Mouse (Mus musculus) CH12.LX (cell line): ENCODE results near the gene Mslnl. TPM values are rescaled to one million over a fixed set of nuclear protein-coding genes. Genes with fewer than 3 reads are reported as not detected.

Experiments
- DNase-seq: peaks from one replicate; pipeline ENCODE4 v3.0.0-alpha.2; 2013; ENCODE audit errors: extremely low read depth
- H3K27ac ChIP-seq: 2 replicates; pipeline ENCODE4 v1.5.1; 2012; ENCODE audit warnings: low read depth, mild to moderate bottlenecking, control low read depth, moderate library complexity; ENCODE audit not compliant: insufficient read depth
- H3K27me3 ChIP-seq: replicated peaks from 2 replicates; pipeline ENCODE3; 2012; ENCODE audit warnings: inconsistent platforms
- H3K36me3 ChIP-seq, 2 experiments: replicated peaks in 1 of 2; 2 replicates each; pipeline versions ENCODE3 to v1.6.1; 2012; ENCODE audit warnings: inconsistent platforms in 1 of 2, low read length in 1 of 2, mild to moderate bottlenecking in 1 of 2, mixed read lengths in 1 of 2, moderate library complexity in 1 of 2; ENCODE audit not compliant: control insufficient read depth in 1 of 2, insufficient read depth in 1 of 2
- H3K4me1 ChIP-seq, 2 experiments: 2 replicates each; pipeline ENCODE4 v1.6.1; 2012; ENCODE audit warnings: inconsistent platforms in 1 of 2, moderate library complexity in 1 of 2; ENCODE audit not compliant: insufficient read depth in 2 of 2, control insufficient read depth in 1 of 2
- H3K4me2 ChIP-seq: 2 replicates; pipeline ENCODE4 v1.6.1; 2012; ENCODE audit warnings: low read depth, mild to moderate bottlenecking, control low read depth; ENCODE audit not compliant: poor library complexity, insufficient read depth, severe bottlenecking
- H3K4me3 ChIP-seq, 3 experiments: fragments of 150-350 bp in 1 of 3; sonication (generic) in 1 of 3; replicated peaks in 1 of 3; 2 replicates each; pipeline versions ENCODE3 to v1.5.1; 2011 to 2012; ENCODE audit warnings: low read depth in 2 of 3, low read length in 2 of 3, mild to moderate bottlenecking in 2 of 3, moderate library complexity in 2 of 3, control low read depth in 1 of 3, improper control_type of control experiment in 1 of 3, inconsistent platforms in 1 of 3, mixed read lengths in 1 of 3; ENCODE audit not compliant: poor library complexity in 1 of 3
- H3K79me2 ChIP-seq: replicated peaks from 2 replicates; pipeline ENCODE4 v1.6.1; 2012; ENCODE audit warnings: mild to moderate bottlenecking, moderate library complexity; ENCODE audit not compliant: control insufficient read depth, poor library complexity, insufficient read depth, severe bottlenecking; ENCODE audit errors: extremely low read depth
- H3K9ac ChIP-seq: 2 replicates; pipeline ENCODE4 v1.6.1; 2012; ENCODE audit warnings: low read depth, mild to moderate bottlenecking, control low read depth, moderate library complexity; ENCODE audit not compliant: insufficient read depth
- H3K9me3 ChIP-seq: replicated peaks from 2 replicates; pipeline ENCODE3; 2012; ENCODE audit warnings: low read length, inconsistent platforms, mixed read lengths
- ETS1 ChIP-seq: conservative IDR thresholded peaks from 2 replicates; pipeline ENCODE4 v1.6.1; 2012; ENCODE audit warnings: low read depth, mild to moderate bottlenecking, inconsistent platforms, low read length, improper control_type of control experiment, moderate library complexity
- HCFC1 ChIP-seq: IDR thresholded peaks from 2 replicates; pipeline ENCODE4 v1.6.1; 2012; ENCODE audit warnings: low read depth, mild to moderate bottlenecking, inconsistent platforms, low read length, improper control_type of control experiment
- MAFK ChIP-seq: IDR thresholded peaks from 2 replicates; pipeline ENCODE4 v1.6.1; 2011; ENCODE audit warnings: low read length, improper control_type of control experiment; ENCODE audit not compliant: insufficient replicate concordance
- MEF2A ChIP-seq: IDR thresholded peaks from 2 replicates; pipeline ENCODE4 v1.6.1; 2014; ENCODE audit warnings: low read depth, mild to moderate bottlenecking, inconsistent platforms, low read length, improper control_type of control experiment, borderline replicate concordance
- MYC ChIP-seq: IDR thresholded peaks from 2 replicates; pipeline ENCODE4 v1.6.1; 2011; ENCODE audit warnings: low read depth, mild to moderate bottlenecking, improper control_type of control experiment, low read length
- NRF1 ChIP-seq: IDR thresholded peaks from 2 replicates; pipeline ENCODE4 v1.6.1; 2014; ENCODE audit warnings: low read depth, mild to moderate bottlenecking, inconsistent platforms, low read length, improper control_type of control experiment, moderate library complexity
- RCOR1 ChIP-seq: conservative IDR thresholded peaks from 2 replicates; pipeline ENCODE4 v1.6.1; 2012; ENCODE audit warnings: low read depth, mild to moderate bottlenecking, inconsistent platforms, low read length, improper control_type of control experiment
- TBP ChIP-seq: conservative IDR thresholded peaks from 2 replicates; pipeline ENCODE4 v1.6.1; 2011; ENCODE audit warnings: low read depth, low read length, improper control_type of control experiment
- TCF12 ChIP-seq: IDR thresholded peaks from 2 replicates; pipeline ENCODE4 v1.6.1; 2014; ENCODE audit warnings: low read depth, mild to moderate bottlenecking, inconsistent platforms, low read length, improper control_type of control experiment
- ZNF384 ChIP-seq: IDR thresholded peaks from 2 replicates; pipeline ENCODE4 v1.6.1; 2012; ENCODE audit warnings: low read depth, low read length, improper control_type of control experiment, inconsistent platforms
- dilution Hi-C: fragments of 300-500 bp; cut with MboI; formaldehyde crosslinking; loops from 2 replicates; pipeline ENCODE4 v1.14.3; 2020; ENCODE audit warnings: low sequenced_read_pairs; ENCODE audit not compliant: extremely low pct_unique_long_range_greater_than_20kb, extremely low pct_ligation_motif_present
- in situ Hi-C: fragments of 300-500 bp; cut with MboI; formaldehyde crosslinking; loops from 3 replicates; pipeline ENCODE4 v1.14.3; 2019; ENCODE audit warnings: low sequenced_read_pairs, low pct_ligation_motif_present, low pct_unique_long_range_greater_than_20kb, mixed read lengths
- polyA plus RNA-seq: library from polyadenylated mRNA; unstranded; fragments of >175 nt; gene quantifications from 2 replicates; pipeline ENCODE4 v1.2.1, GENCODE M21; 2012; ENCODE audit warnings: low read depth; ENCODE audit not compliant: insufficient read length
- total RNA-seq, 2 experiments: library from RNA; depleted of rRNA; stranded (reverse); fragments of 300-350 nt in 1 of 2; fragments of >200 nt in 1 of 2; gene quantifications; 2 replicates each; pipeline ENCODE4 v1.2.3; 2012 to 2014

The Mslnl gene
- total and polyA plus RNA-seq, 3 experiments = not detected

- TF ChIP-seq TCF12 (peak; percentile 22; the same call in 1 of the 2 replicates), MAFK (no peak), ZNF384 (no peak), MYC (no peak)
These were observed 56.8 kb downstream of the Mslnl start, which contains the start of gene Fam173a (continued) for GRCm38 (mm10) chr17:25792615-25793014.

- H3K27me3 ChIP-seq = peaks cover 12% of the 10 kb centered on the region
- DNase-seq = no peak
- peaks cover 2% of the 10 kb centered on the region for H3K9me3 ChIP-seq
- H3K36me3 ChIP-seq = peaks cover 4 to 23% of the 10 kb centered on the region in 2 experiments
- H3K4me2 ChIP-seq = no peak overlapping the region
- H3K79me2 ChIP-seq = 0 out of 2 replicates have a peak, but pooled peaks cover 3% of the 10 kb centered on the region
- TF ChIP-seq ETS1 (no peak), NRF1 (no peak), ZNF384 (no peak)
- no peak overlapping the region for H3K9ac ChIP-seq
- no peak overlapping the region for H3K27ac ChIP-seq
- H3K4me1 ChIP-seq = peaks cover 14 to 35% of the 10 kb centered on the region in 2 experiments
- dilution Hi-C loops = no loop called here
- no peak overlapping the region for H3K4me3 ChIP-seq
- in situ Hi-C loops = loop anchor here (10.0 kb wide), 1 partner anchor 59 kb away; the partner anchor contains the start of gene Mslnl
These were observed 58.4 kb downstream of the Mslnl start for GRCm38 (mm10) chr17:25794197-25794596.

GRCm38 (mm10) chr17:25794998-25795397, 59.2 kb downstream of the Mslnl start:
- DNase-seq = no peak
- Histone ChIP-seq H3K4me2 (no peak overlapping the region), H3K4me1 (peaks cover 14 to 35% of the 10 kb centered on the region in 2 experiments), H3K27me3 (peaks cover 17% of the 10 kb centered on the region), H3K27ac (no peak overlapping the region), H3K36me3 (peaks cover 0 to 15% of the 10 kb centered on the region in 2 experiments), H3K9ac (no peak overlapping the region), H3K9me3 (peaks cover 2% of the 10 kb centered on the region), H3K4me3 (no peak overlapping the region), H3K79me2 (0 out of 2 replicates have a peak, but pooled peaks cover 3% of the 10 kb centered on the region)
- in situ Hi-C loops (loop anchor here (10.0 kb wide), 1 partner anchor 60 kb away; the partner anchor contains the start of gene Mslnl), dilution Hi-C loops (no loop called here)
- no peak for TF ChIP-seq TBP
- no peak for TF ChIP-seq HCFC1
- TF ChIP-seq MEF2A = no peak
- no peak for TF ChIP-seq RCOR1
